In genomic region chr11:43155417-43155816, GRCm38 (mm10) we compare ENCODE assay signal across 28 mouse cellular contexts. TPM values are rescaled to one million over a fixed set of nuclear protein-coding genes. Genes with fewer than 3 reads are reported as not detected.
"Had no signal": no experiment of that assay in that cellular context is flagged by ENCODE, and none has a peak within 500 bp of the region (broad histone marks: within the 10 kb centered on the region; RNA-seq: fewer than 3 reads in every experiment).

No protein-coding gene starts in this region.

- H3K4me2 ChIP-seq: heart, embryonic 11.5 days; heart, embryonic 13.5 days; heart, embryonic 15.5 days; hindbrain, embryonic 12.5 days; hindbrain, embryonic 15.5 days; limb, embryonic 13.5 days; limb, embryonic 15.5 days; liver, embryonic 12.5 days had no signal

- H3K9ac ChIP-seq: heart, embryonic 13.5 days; heart, embryonic 15.5 days; hindbrain, embryonic 12.5 days; hindbrain, embryonic 15.5 days; limb, embryonic 13.5 days; limb, embryonic 15.5 days; liver, embryonic 12.5 days; liver, embryonic 14.5 days had no signal

- H3K36me3 ChIP-seq: heart, embryonic 13.5 days; heart, embryonic 15.5 days; hindbrain, embryonic 10.5 days; hindbrain, embryonic 12.5 days; hindbrain, embryonic 15.5 days; limb, embryonic 13.5 days; limb, embryonic 15.5 days; liver, embryonic 12.5 days had no signal

- H3K4me3 ChIP-seq: heart, adult 2 months; heart, embryonic 13.5 days; heart, embryonic 15.5 days; hindbrain, embryonic 10.5 days; hindbrain, embryonic 12.5 days; hindbrain, embryonic 15.5 days; layer of hippocampus, adult 2 months; limb, embryonic 13.5 days; limb, embryonic 15.5 days; liver, embryonic 12.5 days had no signal

- H3K4me1 ChIP-seq: heart, embryonic 13.5 days; heart, embryonic 15.5 days; hindbrain, embryonic 10.5 days; hindbrain, embryonic 12.5 days; hindbrain, embryonic 15.5 days; limb, embryonic 13.5 days; limb, embryonic 15.5 days; liver, embryonic 12.5 days had no signal

- H3K27ac ChIP-seq: heart, adult 2 months; heart, embryonic 13.5 days; heart, embryonic 15.5 days; hindbrain, embryonic 10.5 days; hindbrain, embryonic 12.5 days; hindbrain, embryonic 15.5 days; hindbrain, postnatal 0 days; layer of hippocampus, adult 2 months; limb, embryonic 13.5 days; limb, embryonic 15.5 days; liver, embryonic 12.5 days; liver, embryonic 14.5 days had no signal

- ATAC-seq: hindbrain, postnatal 0 days; liver, embryonic 12.5 days had no signal

- H3K27me3 ChIP-seq: heart, embryonic 13.5 days; heart, embryonic 15.5 days; hindbrain, embryonic 12.5 days; hindbrain, embryonic 15.5 days; limb, embryonic 15.5 days; liver, embryonic 12.5 days had no signal

- H3K9me3 ChIP-seq: heart, embryonic 13.5 days; heart, embryonic 15.5 days; hindbrain, embryonic 10.5 days; hindbrain, embryonic 12.5 days; hindbrain, embryonic 15.5 days; limb, embryonic 13.5 days; limb, embryonic 15.5 days; liver, embryonic 12.5 days had no signal

- DNase-seq: gastrocnemius, postnatal 14 days; gastrocnemius, postnatal 36 days; heart, adult 11 months; heart, adult 2 months; heart, postnatal 14 days; heart, postnatal 4 days; kidney, adult 18-20 months; kidney, postnatal 10 days; kidney, postnatal 25 days; kidney, postnatal 4 days; layer of hippocampus, postnatal 36 days; left cerebral cortex, postnatal 4 days had no signal

RNA-seq across cellular contexts. Expression of gene Atp10b, which starts 5.7 kb away (rescaled TPM):
- total RNA-seq: gastrocnemius, adult 18-20 months; gastrocnemius, adult 8-10 months; gastrocnemius, postnatal 36 days; heart, adult 2 months; heart, postnatal 4 days; liver, adult 2 months had no signal
- polyA plus RNA-seq: heart, embryonic 11.5 days; heart, embryonic 15.5 days; heart, postnatal 0 days; liver, adult 2 months; liver, embryonic 12.5 days; liver, embryonic 14.5 days had no signal
